Mouse (Mus musculus): ENCODE data around the gene Ddc. TPM values are rescaled to one million over a fixed set of nuclear protein-coding genes. Genes with fewer than 3 reads are reported as not detected.

Ddc gene
- total and polyA plus RNA-seq, 2 experiments from 2014 or later, result 140 to 248 TPM

- TF ChIP-seq EP300 (IDR thresholded peaks at IDR 0.05; ENCODE audit: low read depth), result no peak
- TF ChIP-seq CTCF (IDR thresholded peaks at IDR 0.05; ENCODE audit: low read depth), result no peak
- H3K27ac ChIP-seq (ENCODE audit: low read depth), result no peak overlapping the region
- 71% methylated on average over 3 of the region's 3 CpGs for WGBS
- H3K9me3 ChIP-seq (replicated peaks; ENCODE audit: control insufficient read depth, low read length), result no peaks in the 10 kb centered on the region
- no peak overlapping the region for H3K4me3 ChIP-seq (ENCODE audit: low read depth, low read length)
- no peaks in the 10 kb centered on the region for H3K27me3 ChIP-seq (ENCODE audit: control insufficient read depth, insufficient read depth, low read length)
- H3K4me1 ChIP-seq (ENCODE audit: control insufficient read depth, insufficient read depth), result no peaks in the 10 kb centered on the region
- ATAC-seq (ENCODE audit: insufficient read depth, low read depth) (no peak), DNase-seq (ENCODE audit: low spot score) (no peak)
- no peak overlapping the region for H3K9ac ChIP-seq (replicated peaks; ENCODE audit: low read depth, low read length)
- H3K36me3 ChIP-seq (replicated peaks; ENCODE audit: control insufficient read depth, insufficient read depth, low read length), result no peaks in the 10 kb centered on the region
- H3K4me2 ChIP-seq (ENCODE audit: low read depth, low read length), result no peak overlapping the region
Observed at GRCm38 (mm10) chr11:11923900-11924299, 26.0 kb upstream of the Ddc start.

GRCm38 (mm10) chr11:11923345-11923744 lies 25.4 kb upstream of the Ddc start:
- H3K9ac ChIP-seq (replicated peaks; ENCODE audit: low read depth, low read length), result no peak overlapping the region
- ATAC-seq (ENCODE audit: insufficient read depth, low read depth), result no peak
- no peaks in the 10 kb centered on the region for H3K27me3 ChIP-seq (ENCODE audit: control insufficient read depth, insufficient read depth, low read length)
- no peak overlapping the region for H3K27ac ChIP-seq (ENCODE audit: low read depth)
- no peaks in the 10 kb centered on the region for H3K9me3 ChIP-seq (replicated peaks; ENCODE audit: control insufficient read depth, low read length)
- no peak for DNase-seq (ENCODE audit: low spot score)
- no peak overlapping the region for H3K4me2 ChIP-seq (ENCODE audit: low read depth, low read length)
- H3K4me1 ChIP-seq (ENCODE audit: control insufficient read depth, insufficient read depth), result no peaks in the 10 kb centered on the region
- H3K4me3 ChIP-seq (ENCODE audit: low read depth, low read length), result no peak overlapping the region
- 54% methylated on average over 3 of the region's 3 CpGs for WGBS
- TF ChIP-seq CTCF (IDR thresholded peaks at IDR 0.05; ENCODE audit: low read depth) (no peak), EP300 (IDR thresholded peaks at IDR 0.05; ENCODE audit: low read depth) (no peak)
- no peaks in the 10 kb centered on the region for H3K36me3 ChIP-seq (replicated peaks; ENCODE audit: control insufficient read depth, insufficient read depth, low read length)

- no peak for TF ChIP-seq CTCF (IDR thresholded peaks at IDR 0.05; ENCODE audit: low read depth)
- no peak for TF ChIP-seq EP300 (IDR thresholded peaks at IDR 0.05; ENCODE audit: low read depth)
- H3K4me1 ChIP-seq (ENCODE audit: control insufficient read depth, insufficient read depth), result no peaks in the 10 kb centered on the region
- no peak overlapping the region for H3K4me2 ChIP-seq (ENCODE audit: low read depth, low read length)
- no peaks in the 10 kb centered on the region for H3K9me3 ChIP-seq (replicated peaks; ENCODE audit: control insufficient read depth, low read length)
- H3K4me3 ChIP-seq (ENCODE audit: low read depth, low read length), result no peak overlapping the region
- no peak overlapping the region for H3K9ac ChIP-seq (replicated peaks; ENCODE audit: low read depth, low read length)
- WGBS, result 89% methylated on average over 2 of the region's 2 CpGs
- H3K27ac ChIP-seq (ENCODE audit: low read depth), result no peak overlapping the region
- no peak for ATAC-seq (ENCODE audit: insufficient read depth, low read depth)
- H3K27me3 ChIP-seq (ENCODE audit: control insufficient read depth, insufficient read depth, low read length), result no peaks in the 10 kb centered on the region
- H3K36me3 ChIP-seq (replicated peaks; ENCODE audit: control insufficient read depth, insufficient read depth, low read length), result no peaks in the 10 kb centered on the region
- DNase-seq (ENCODE audit: low spot score), result no peak
Observed at GRCm38 (mm10) chr11:11922106-11922505, 24.2 kb upstream of the Ddc start.

GRCm38 (mm10) chr11:11907703-11908413 lies 9.9 kb upstream of the Ddc start:
- ATAC-seq (ENCODE audit: insufficient read depth, low read depth), result no peak
- DNase-seq (ENCODE audit: low spot score), result no peak
- Histone ChIP-seq H3K27me3 (ENCODE audit: control insufficient read depth, insufficient read depth, low read length) (no peaks in the 10 kb centered on the region), H3K9ac (replicated peaks; ENCODE audit: low read depth, low read length) (no peak overlapping the region), H3K27ac (ENCODE audit: low read depth) (no peak overlapping the region), H3K4me3 (ENCODE audit: low read depth, low read length) (no peak overlapping the region), H3K9me3 (replicated peaks; ENCODE audit: control insufficient read depth, low read length) (no peaks in the 10 kb centered on the region), H3K4me1 (ENCODE audit: control insufficient read depth, insufficient read depth) (no peaks in the 10 kb centered on the region; the same call in 1 of the 2 replicates), H3K36me3 (replicated peaks; ENCODE audit: control insufficient read depth, insufficient read depth, low read length) (no peaks in the 10 kb centered on the region), H3K4me2 (ENCODE audit: low read depth, low read length) (no peak overlapping the region)
- 55% methylated on average over 7 of the region's 7 CpGs for WGBS
- TF ChIP-seq EP300 (IDR thresholded peaks at IDR 0.05; ENCODE audit: low read depth), result no peak
- no peak for TF ChIP-seq CTCF (IDR thresholded peaks at IDR 0.05; ENCODE audit: low read depth)

- H3K4me1 ChIP-seq (ENCODE audit: control insufficient read depth, insufficient read depth), result no peaks in the 10 kb centered on the region; the same call in 1 of the 2 replicates
- TF ChIP-seq EP300 (IDR thresholded peaks at IDR 0.05; ENCODE audit: low read depth) (no peak), CTCF (IDR thresholded peaks at IDR 0.05; ENCODE audit: low read depth) (no peak)
- DNase-seq (ENCODE audit: low spot score) (no peak), ATAC-seq (ENCODE audit: insufficient read depth, low read depth) (no peak)
- no peaks in the 10 kb centered on the region for H3K27me3 ChIP-seq (ENCODE audit: control insufficient read depth, insufficient read depth, low read length)
- H3K36me3 ChIP-seq (replicated peaks; ENCODE audit: control insufficient read depth, insufficient read depth, low read length), result no peaks in the 10 kb centered on the region
- H3K4me3 ChIP-seq (ENCODE audit: low read depth, low read length), result no peak overlapping the region
- no peak overlapping the region for H3K9ac ChIP-seq (replicated peaks; ENCODE audit: low read depth, low read length)
- H3K9me3 ChIP-seq (replicated peaks; ENCODE audit: control insufficient read depth, low read length), result no peaks in the 10 kb centered on the region
- H3K4me2 ChIP-seq (ENCODE audit: low read depth, low read length), result no peak overlapping the region
- H3K27ac ChIP-seq (ENCODE audit: low read depth), result no peak overlapping the region
Observed at GRCm38 (mm10) chr11:11905518-11905917, 7.6 kb upstream of the Ddc start.

- no peak for ATAC-seq (ENCODE audit: insufficient read depth, low read depth)
- no peaks in the 10 kb centered on the region for H3K27me3 ChIP-seq (ENCODE audit: control insufficient read depth, insufficient read depth, low read length)
- DNase-seq (ENCODE audit: low spot score), result no peak
- H3K9ac ChIP-seq (replicated peaks; ENCODE audit: low read depth, low read length), result no peak overlapping the region
- WGBS, result 80% methylated on average over 5 of the region's 5 CpGs
- TF ChIP-seq EP300 (IDR thresholded peaks at IDR 0.05; ENCODE audit: low read depth), result no peak
- no peak for TF ChIP-seq CTCF (IDR thresholded peaks at IDR 0.05; ENCODE audit: low read depth)
- no peaks in the 10 kb centered on the region for H3K9me3 ChIP-seq (replicated peaks; ENCODE audit: control insufficient read depth, low read length)
- H3K27ac ChIP-seq (ENCODE audit: low read depth), result no peak overlapping the region
- H3K36me3 ChIP-seq (replicated peaks; ENCODE audit: control insufficient read depth, insufficient read depth, low read length), result no peaks in the 10 kb centered on the region
- no peaks in the 10 kb centered on the region; the same call in 1 of the 2 replicates for H3K4me1 ChIP-seq (ENCODE audit: control insufficient read depth, insufficient read depth)
- H3K4me3 ChIP-seq (ENCODE audit: low read depth, low read length), result no peak overlapping the region
- H3K4me2 ChIP-seq (ENCODE audit: low read depth, low read length), result no peak overlapping the region
Observed at GRCm38 (mm10) chr11:11904995-11905394, 7.1 kb upstream of the Ddc start.
